Mouse (Mus musculus): ENCODE measurements at regions not wholly inside any gene's neighbourhood (a gene's known extent, or its start where the extent isn't known, plus 50 kb on each side); places are given as distances from the start of the nearest gene placed in this dataset.

GRCm38 (mm10) chr4:29138771-29139301 lies 325.9 kb downstream of the Epha7 start:
- DNase-seq (ENCODE audit: low read depth, low spot score) (no peak), ATAC-seq (no peak)
- H3K27me3 ChIP-seq, result no peaks in the 10 kb centered on the region
- TF ChIP-seq CTCF (IDR thresholded peaks at IDR 0.05), result no peak
- CTCF ChIA-PET, result no interaction called here
- in situ Hi-C loops (cut with MboI; ENCODE audit: low pct_unique_long_range_greater_than_20kb), result no loop called here
- POLR2A ChIA-PET, result no interaction called here

GRCm38 (mm10) chr4:29143415-29143814 lies 330.5 kb downstream of the Epha7 start:
- CTCF ChIA-PET, result no interaction called here
- DNase-seq (ENCODE audit: low read depth, low spot score), result no peak
- POLR2A ChIA-PET, result no interaction called here
- no peak for TF ChIP-seq CTCF (IDR thresholded peaks at IDR 0.05)
- in situ Hi-C loops (cut with MboI; ENCODE audit: low pct_unique_long_range_greater_than_20kb), result no loop called here
- no peaks in the 10 kb centered on the region for H3K27me3 ChIP-seq
- ATAC-seq, result no peak

- DNase-seq (ENCODE audit: low read depth, low spot score), result no peak
- CTCF ChIA-PET, result no interaction called here
- in situ Hi-C loops (cut with MboI; ENCODE audit: low pct_unique_long_range_greater_than_20kb), result no loop called here
- no peak for TF ChIP-seq CTCF (IDR thresholded peaks at IDR 0.05)
- POLR2A ChIA-PET, result no interaction called here
- ATAC-seq, result no peak
- H3K27me3 ChIP-seq, result no peaks in the 10 kb centered on the region
Observed at GRCm38 (mm10) chr4:29145242-29145641, 332.3 kb downstream of the Epha7 start.

- CTCF ChIA-PET, result no interaction called here
- POLR2A ChIA-PET, result no interaction called here
- no peak for TF ChIP-seq CTCF (IDR thresholded peaks at IDR 0.05)
- H3K27me3 ChIP-seq, result no peaks in the 10 kb centered on the region
- ATAC-seq, result no peak
- in situ Hi-C loops (cut with MboI; ENCODE audit: low pct_unique_long_range_greater_than_20kb), result no loop called here
- no peak for DNase-seq (ENCODE audit: low read depth, low spot score)
Observed at GRCm38 (mm10) chr4:29152134-29152867, 339.4 kb downstream of the Epha7 start.

- no peak for TF ChIP-seq CTCF (IDR thresholded peaks at IDR 0.05)
- ATAC-seq, result no peak
- CTCF ChIA-PET, result no interaction called here
- POLR2A ChIA-PET, result no interaction called here
- in situ Hi-C loops (cut with MboI; ENCODE audit: low pct_unique_long_range_greater_than_20kb), result no loop called here
- no peak for DNase-seq (ENCODE audit: low read depth, low spot score)
- no peaks in the 10 kb centered on the region for H3K27me3 ChIP-seq
Observed at GRCm38 (mm10) chr4:29182494-29182893, 369.6 kb downstream of the Epha7 start.

- CTCF ChIA-PET, result no interaction called here
- no peak for TF ChIP-seq CTCF (IDR thresholded peaks at IDR 0.05)
- ATAC-seq, result no peak
Observed at GRCm38 (mm10) chr4:29183411-29183810, 370.5 kb downstream of the Epha7 start.

GRCm38 (mm10) chr4:29183818-29184217 lies 370.9 kb downstream of the Epha7 start:
- ChIA-PET POLR2A (no interaction called here), CTCF (no interaction called here)
- no peaks in the 10 kb centered on the region for H3K27me3 ChIP-seq
- TF ChIP-seq CTCF (IDR thresholded peaks at IDR 0.05), result no peak
- in situ Hi-C loops (cut with MboI; ENCODE audit: low pct_unique_long_range_greater_than_20kb), result no loop called here
- DNase-seq (ENCODE audit: low read depth, low spot score), result no peak
- ATAC-seq, result no peak

More at GRCm38 (mm10) chr4:29183411-29183810, 370.5 kb downstream of the Epha7 start:
- DNase-seq (ENCODE audit: low read depth, low spot score), result no peak
- H3K27me3 ChIP-seq, result no peaks in the 10 kb centered on the region
- POLR2A ChIA-PET, result no interaction called here
- in situ Hi-C loops (cut with MboI; ENCODE audit: low pct_unique_long_range_greater_than_20kb), result no loop called here

- ATAC-seq (no peak), DNase-seq (ENCODE audit: low read depth, low spot score) (no peak)
- CTCF ChIA-PET, result no interaction called here
- POLR2A ChIA-PET, result no interaction called here
- no peak for TF ChIP-seq CTCF (IDR thresholded peaks at IDR 0.05)
- H3K27me3 ChIP-seq, result no peaks in the 10 kb centered on the region
- in situ Hi-C loops (cut with MboI; ENCODE audit: low pct_unique_long_range_greater_than_20kb), result no loop called here
Observed at GRCm38 (mm10) chr4:29200976-29201375, 388.0 kb downstream of the Epha7 start.
